Mouse (Mus musculus) urinary bladder, adult 2 months (tissue): Measurements from ENCODE around the gene Gm5773. TPM values are rescaled to one million over a fixed set of nuclear protein-coding genes. Genes with fewer than 3 reads are reported as not detected.
"Not testable (repeated sequence)": the region's sequence is repeated elsewhere in the genome, so short reads cannot be mapped to it uniquely, and the experiment has no call there.

ENCODE experiments used
- DNase-seq: peaks from one replicate; pipeline ENCODE4 v3.0.0; 2022; ENCODE audit warnings: low spot score
- polyA plus RNA-seq: library from polyadenylated mRNA; depleted of rRNA; stranded (reverse); fragments of >200 nt; gene quantifications from 2 replicates; pipeline ENCODE4 v1.2.3, GENCODE M21; 2012; rRNA removed

Gm5773 gene
- polyA plus RNA-seq: not detected in 2 replicates

DNA sequence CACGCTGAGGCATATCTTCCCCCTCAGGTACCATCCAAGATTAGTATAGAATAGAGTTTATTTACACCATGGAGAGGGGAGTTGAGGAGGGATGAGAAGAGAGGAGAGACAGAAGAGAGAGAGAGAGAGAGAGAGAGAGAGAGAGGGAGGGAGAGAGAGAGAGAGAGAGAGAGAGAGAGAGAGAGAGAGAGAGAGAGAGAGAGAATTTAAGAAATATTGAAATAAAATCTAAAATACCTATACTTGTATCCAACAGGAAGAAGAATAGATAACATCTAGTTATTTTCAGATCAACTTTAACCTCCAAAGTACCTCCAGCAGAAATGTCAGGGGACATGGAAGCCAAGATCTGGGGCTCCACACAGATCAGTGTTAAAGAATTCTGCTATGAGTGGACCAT, at the start of gene Gm5773:
Gene Gm5773, plus strand, starts transcription at position 301 of the 400 bp plus-strand sequence.
- DNase-seq: not testable (repeated sequence)

DNA sequence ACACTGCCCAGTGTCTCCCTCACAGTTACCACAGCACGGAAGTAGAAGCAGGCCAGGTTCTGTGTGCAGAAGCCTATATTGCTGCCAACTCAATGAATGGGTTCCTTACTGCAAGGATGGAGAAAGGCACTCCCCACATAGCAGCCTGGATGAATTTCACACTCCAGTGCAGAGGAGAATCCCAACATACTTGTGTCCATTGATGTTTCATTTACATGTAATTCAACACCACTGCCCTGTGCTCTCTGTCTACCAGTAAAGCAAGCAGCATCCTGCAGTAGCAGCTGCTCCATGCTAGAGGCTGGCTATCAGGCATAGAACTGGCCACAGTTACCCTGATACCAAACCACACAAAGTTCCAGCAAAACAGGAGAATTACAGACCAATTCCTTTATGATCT, 27.3 kb upstream of the Gm5773 start:
- not testable (repeated sequence) for DNase-seq

DNA sequence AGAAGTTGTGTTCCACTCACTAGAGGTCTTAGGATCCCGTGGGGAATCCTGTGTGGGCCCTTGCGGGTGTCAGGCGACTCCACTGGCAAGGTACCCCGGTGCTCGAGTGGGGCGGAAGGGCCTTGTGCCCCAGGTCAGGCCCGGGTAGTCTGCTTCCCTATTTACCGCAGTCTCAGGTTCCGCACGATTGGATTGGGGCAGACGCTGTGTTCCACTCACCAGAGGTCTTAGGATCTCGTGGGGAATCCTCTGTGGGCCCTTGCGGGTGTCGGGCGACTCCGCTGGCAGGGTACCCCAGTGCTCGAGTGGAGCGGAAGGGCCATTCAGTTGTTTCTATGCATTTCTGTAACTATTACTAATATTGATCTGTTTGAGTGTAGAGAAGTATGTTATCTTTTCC, 18.8 kb upstream of the Gm5773 start:
- DNase-seq: not testable (repeated sequence)

DNA sequence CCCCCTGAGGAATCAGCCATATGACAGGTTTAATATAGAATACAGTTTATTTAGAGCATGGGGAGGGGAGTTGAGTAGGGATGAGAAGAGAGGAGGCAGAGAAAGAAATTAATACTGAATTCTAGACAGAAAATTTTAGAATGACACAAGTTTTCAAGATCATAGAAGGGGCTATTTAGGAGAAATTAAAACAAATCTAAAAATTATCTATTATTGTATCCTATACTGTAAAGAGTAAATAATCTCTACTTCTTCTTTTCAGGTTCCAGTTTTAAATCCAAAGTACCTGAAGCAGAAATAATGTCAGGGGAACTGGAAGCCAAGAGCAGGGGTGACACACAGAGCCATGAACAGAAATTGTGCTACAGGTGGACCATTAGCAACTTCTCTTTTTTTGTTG, 23.3 kb downstream of the Gm5773 start, which contains the start of gene Tdpoz4:
Gene Tdpoz4, plus strand, starts transcription at position 301 of the 400 bp plus-strand sequence.
- DNase-seq: not testable (repeated sequence)

DNA sequence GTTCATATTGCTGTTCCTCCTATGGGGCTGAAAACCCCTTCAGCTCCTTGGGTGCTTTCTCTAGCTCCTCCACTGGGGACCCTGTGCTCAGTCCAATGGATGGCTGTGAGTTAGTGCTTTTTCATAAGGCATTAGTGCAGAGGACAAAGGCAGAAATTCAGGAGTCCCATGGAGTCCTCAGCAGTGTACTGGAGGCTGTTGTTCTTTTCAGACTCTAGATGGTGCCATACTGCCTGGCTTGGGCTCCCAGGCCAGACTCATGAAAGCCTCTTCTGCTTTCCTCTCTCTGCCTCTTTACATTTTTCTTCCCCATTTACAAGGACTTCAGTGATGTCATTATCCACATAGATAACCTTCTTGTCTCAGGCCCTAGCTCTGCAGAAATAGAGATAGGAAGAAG, 40.5 kb downstream of the Gm5773 start:
- not testable (repeated sequence) for DNase-seq

Other genes starting within 250 kb of the Gm5773 start
- gene S100a10, start 217.9 kb upstream of the Gm5773 start, polyA plus RNA-seq: 264 and 295 TPM in 2 replicates
- not detected in 2 replicates for gene Tdpoz2, start 120.3 kb upstream of the Gm5773 start, polyA plus RNA-seq
- gene Tdpoz1, start 96.7 kb upstream of the Gm5773 start, polyA plus RNA-seq: not detected in 2 replicates
- gene Gm37596, start 79.9 kb upstream of the Gm5773 start, polyA plus RNA-seq: not detected in 2 replicates
- gene Tdpoz4, start 23.4 kb downstream of the Gm5773 start, polyA plus RNA-seq: not detected in 2 replicates
- gene Tdpoz3, start 53.0 kb downstream of the Gm5773 start, polyA plus RNA-seq: not detected in 2 replicates
- not detected in 2 replicates for gene Gm9117, start 170.5 kb downstream of the Gm5773 start, polyA plus RNA-seq
- gene Tdpoz5, start 188.3 kb downstream of the Gm5773 start, polyA plus RNA-seq: not detected in 2 replicates